Mouse (Mus musculus): ENCODE results near the gene Rsad1.
A peak's percentile ranks its signal among the peaks of the same experiment; 100 is the strongest.

Rsad1 gene

GRCm38 (mm10) chr11:94533171-94533570 is 15.9 kb downstream of the Rsad1 start:
- DNase-seq (ENCODE audit: low read depth, low spot score) = no peak
- H3K27me3 ChIP-seq (ENCODE audit: control insufficient read depth, insufficient read depth, low read length, poor library complexity, severe bottlenecking) = no peaks in the 10 kb centered on the region
- H3K36me3 ChIP-seq (ENCODE audit: control insufficient read depth, insufficient read depth, low read length, poor library complexity, severe bottlenecking) = no peaks in the 10 kb centered on the region

GRCm38 (mm10) chr11:94528879-94529278 is 20.2 kb downstream of the Rsad1 start:
- no peaks in the 10 kb centered on the region for H3K27me3 ChIP-seq (ENCODE audit: control insufficient read depth, insufficient read depth, low read length, poor library complexity, severe bottlenecking)
- DNase-seq (ENCODE audit: low read depth, low spot score) = no peak
- no peaks in the 10 kb centered on the region for H3K36me3 ChIP-seq (ENCODE audit: control insufficient read depth, insufficient read depth, low read length, poor library complexity, severe bottlenecking)

GRCm38 (mm10) chr11:94526171-94526879 is 22.7 kb downstream of the Rsad1 start:
- Histone ChIP-seq H3K27me3 (ENCODE audit: control insufficient read depth, insufficient read depth, low read length, poor library complexity, severe bottlenecking) (no peaks in the 10 kb centered on the region), H3K36me3 (ENCODE audit: control insufficient read depth, insufficient read depth, low read length, poor library complexity, severe bottlenecking) (no peaks in the 10 kb centered on the region)
- no peak for DNase-seq (ENCODE audit: low read depth, low spot score)

GRCm38 (mm10) chr11:94521219-94521843 is 27.7 kb downstream of the Rsad1 start, which contains the start of gene Mycbpap:
Mycbpap (minus strand) TSS chr11:94521742.
- no peaks in the 10 kb centered on the region for H3K36me3 ChIP-seq (ENCODE audit: control insufficient read depth, insufficient read depth, low read length, poor library complexity, severe bottlenecking)
- H3K27me3 ChIP-seq (ENCODE audit: control insufficient read depth, insufficient read depth, low read length, poor library complexity, severe bottlenecking) = no peaks in the 10 kb centered on the region
- peak; percentile 51 for DNase-seq (ENCODE audit: low read depth, low spot score)

GRCm38 (mm10) chr11:94513452-94513851 is 35.6 kb downstream of the Rsad1 start:
- no peaks in the 10 kb centered on the region; the same call in 1 of the 2 replicates for H3K27me3 ChIP-seq (ENCODE audit: control insufficient read depth, insufficient read depth, low read length, poor library complexity, severe bottlenecking)
- DNase-seq (ENCODE audit: low read depth, low spot score) = no peak
- H3K36me3 ChIP-seq (ENCODE audit: control insufficient read depth, insufficient read depth, low read length, poor library complexity, severe bottlenecking) = no peaks in the 10 kb centered on the region

GRCm38 (mm10) chr11:94508976-94509375 is 40.1 kb downstream of the Rsad1 start:
- H3K36me3 ChIP-seq (ENCODE audit: control insufficient read depth, insufficient read depth, low read length, poor library complexity, severe bottlenecking) = no peaks in the 10 kb centered on the region
- no peak for DNase-seq (ENCODE audit: low read depth, low spot score)

GRCm38 (mm10) chr11:94501482-94501881 is 47.6 kb downstream of the Rsad1 start:
- no peaks in the 10 kb centered on the region for H3K36me3 ChIP-seq (ENCODE audit: control insufficient read depth, insufficient read depth, low read length, poor library complexity, severe bottlenecking)
- no peak for DNase-seq (ENCODE audit: low read depth, low spot score)
- peaks cover 2% of the 10 kb centered on the region for H3K27me3 ChIP-seq (ENCODE audit: control insufficient read depth, insufficient read depth, low read length, poor library complexity, severe bottlenecking)

More at GRCm38 (mm10) chr11:94508976-94509375, 40.1 kb downstream of the Rsad1 start:
- H3K27me3 ChIP-seq (ENCODE audit: control insufficient read depth, insufficient read depth, low read length, poor library complexity, severe bottlenecking) = no peaks in the 10 kb centered on the region; the same call in 1 of the 2 replicates

- DNase-seq (ENCODE audit: low read depth, low spot score) = no peak
Measured at GRCm38 (mm10) chr11:94500362-94500761, 48.7 kb downstream of the Rsad1 start.

GRCm38 (mm10) chr11:94499661-94500152 is 49.3 kb downstream of the Rsad1 start, which contains the start of gene Epn3:
Epn3 (minus strand) TSS chr11:94499974.
- peaks cover 2% of the 10 kb centered on the region for H3K27me3 ChIP-seq (ENCODE audit: control insufficient read depth, insufficient read depth, low read length, poor library complexity, severe bottlenecking)
- H3K36me3 ChIP-seq (ENCODE audit: control insufficient read depth, insufficient read depth, low read length, poor library complexity, severe bottlenecking) = no peaks in the 10 kb centered on the region
- no peak for DNase-seq (ENCODE audit: low read depth, low spot score)

More at GRCm38 (mm10) chr11:94500362-94500761, 48.7 kb downstream of the Rsad1 start:
- H3K36me3 ChIP-seq (ENCODE audit: control insufficient read depth, insufficient read depth, low read length, poor library complexity, severe bottlenecking) = no peaks in the 10 kb centered on the region
- H3K27me3 ChIP-seq (ENCODE audit: control insufficient read depth, insufficient read depth, low read length, poor library complexity, severe bottlenecking) = peaks cover 2% of the 10 kb centered on the region

GRCm38 (mm10) chr11:94499035-94499434 is 50.0 kb downstream of the Rsad1 start:
- peaks cover 2% of the 10 kb centered on the region for H3K27me3 ChIP-seq (ENCODE audit: control insufficient read depth, insufficient read depth, low read length, poor library complexity, severe bottlenecking)
- no peak for DNase-seq (ENCODE audit: low read depth, low spot score)
- no peaks in the 10 kb centered on the region for H3K36me3 ChIP-seq (ENCODE audit: control insufficient read depth, insufficient read depth, low read length, poor library complexity, severe bottlenecking)

GRCm38 (mm10) chr11:94498093-94498996 is 50.7 kb downstream of the Rsad1 start:
- no peak for DNase-seq (ENCODE audit: low read depth, low spot score)
- H3K36me3 ChIP-seq (ENCODE audit: control insufficient read depth, insufficient read depth, low read length, poor library complexity, severe bottlenecking) = no peaks in the 10 kb centered on the region

GRCm38 (mm10) chr11:94495415-94495814 is 53.6 kb downstream of the Rsad1 start:
- no peak for DNase-seq (ENCODE audit: low read depth, low spot score)
- no peaks in the 10 kb centered on the region for H3K36me3 ChIP-seq (ENCODE audit: control insufficient read depth, insufficient read depth, low read length, poor library complexity, severe bottlenecking)
- H3K27me3 ChIP-seq (ENCODE audit: control insufficient read depth, insufficient read depth, low read length, poor library complexity, severe bottlenecking) = peaks cover 2% of the 10 kb centered on the region

More at GRCm38 (mm10) chr11:94498093-94498996, 50.7 kb downstream of the Rsad1 start:
- peaks cover 2% of the 10 kb centered on the region for H3K27me3 ChIP-seq (ENCODE audit: control insufficient read depth, insufficient read depth, low read length, poor library complexity, severe bottlenecking)

GRCm38 (mm10) chr11:94491749-94492099 is 57.3 kb downstream of the Rsad1 start:
- Histone ChIP-seq H3K36me3 (ENCODE audit: control insufficient read depth, insufficient read depth, low read length, poor library complexity, severe bottlenecking) (no peaks in the 10 kb centered on the region), H3K27me3 (ENCODE audit: control insufficient read depth, insufficient read depth, low read length, poor library complexity, severe bottlenecking) (no peaks in the 10 kb centered on the region; the same call in none of the 2 replicates)
- no peak for DNase-seq (ENCODE audit: low read depth, low spot score)

- DNase-seq (ENCODE audit: low read depth, low spot score) = no peak
- no peaks in the 10 kb centered on the region; the same call in none of the 2 replicates for H3K27me3 ChIP-seq (ENCODE audit: control insufficient read depth, insufficient read depth, low read length, poor library complexity, severe bottlenecking)
- no peaks in the 10 kb centered on the region for H3K36me3 ChIP-seq (ENCODE audit: control insufficient read depth, insufficient read depth, low read length, poor library complexity, severe bottlenecking)
Measured at GRCm38 (mm10) chr11:94491035-94491748, 57.9 kb downstream of the Rsad1 start.
